Mouse (Mus musculus) frontal cortex, postnatal 14 days (tissue): ENCODE results near the gene Sec62.
"Not testable (repeated sequence)": the region's sequence is repeated elsewhere in the genome, so short reads cannot be mapped to it uniquely, and the experiment has no call there.

ENCODE experiments used
- DNase-seq, 2 experiments: peaks; one replicate each; pipeline ENCODE4 v3.0.0; 2022; ENCODE audit warnings: low spot score in 2 of 2

Sec62 gene

GRCm38 (mm10) chr3:30831848-30832606, 39.4 kb downstream of the Sec62 start:
- no peak for DNase-seq

- no peak for DNase-seq
Observed at GRCm38 (mm10) chr3:30833254-30833653, 40.6 kb downstream of the Sec62 start.

- DNase-seq, result no peak
Observed at GRCm38 (mm10) chr3:30845755-30846154, 53.1 kb downstream of the Sec62 start.

GRCm38 (mm10) chr3:30847413-30847812, 54.7 kb downstream of the Sec62 start:
- DNase-seq, result no peak

GRCm38 (mm10) chr3:30851422-30851821, 58.7 kb downstream of the Sec62 start:
- no peak for DNase-seq

GRCm38 (mm10) chr3:30853596-30853995, 60.9 kb downstream of the Sec62 start:
- no peak for DNase-seq

- DNase-seq, result peak; percentile 26 to 39
Observed at GRCm38 (mm10) chr3:30855604-30856458, 63.2 kb downstream of the Sec62 start, which contains the start of gene Gpr160. Gene Gpr160, plus strand, starts transcription at chr3:30855950.

- not testable (repeated sequence) for DNase-seq
Observed at GRCm38 (mm10) chr3:30859599-30859998, 66.9 kb downstream of the Sec62 start.

GRCm38 (mm10) chr3:30860705-30861104, 68.0 kb downstream of the Sec62 start:
- DNase-seq, result no peak

GRCm38 (mm10) chr3:30863712-30864435, 71.2 kb downstream of the Sec62 start:
- DNase-seq, result no peak

- DNase-seq, result no peak
Observed at GRCm38 (mm10) chr3:30864640-30865039, 72.0 kb downstream of the Sec62 start.

GRCm38 (mm10) chr3:30868176-30868575, 75.5 kb downstream of the Sec62 start:
- no peak for DNase-seq

GRCm38 (mm10) chr3:30868625-30869024, 76.0 kb downstream of the Sec62 start:
- DNase-seq, result no peak

- no peak for DNase-seq
Observed at GRCm38 (mm10) chr3:30869995-30870394, 77.3 kb downstream of the Sec62 start.
